Mouse (Mus musculus) heart, postnatal 14 days (tissue): Measurements from ENCODE around the gene Ttc7. TPM values are rescaled to one million over a fixed set of nuclear protein-coding genes. Genes with fewer than 3 reads are reported as not detected.

Experiments used
- DNase-seq, 2 experiments: peaks; one replicate each; pipeline ENCODE4 v3.0.0; 2021 to 2022
- intact Hi-C: fragments of 180-260 bp; cut with DNase I; formaldehyde crosslinking; loops from one replicate; pipeline ENCODE4 v1.15.1; 2025
- long read RNA-seq, 2 experiments: library from polyadenylated mRNA; stranded (forward); transcript quantifications; one replicate each; pipeline ENCODE4 v2.0.0; 2021
- total RNA-seq, 2 experiments: library from RNA; stranded (reverse); gene quantifications; 2 replicates each; pipeline ENCODE4 v1.2.3; 2021

Ttc7 gene
- 1 to 10 TPM; 6.7 to 8.2 TPM for total RNA-seq
- long read RNA-seq, experiment 1, partial matches to known transcripts, result 2 of 3 reads
- long read RNA-seq, experiment 1, other reads (novel, unspliced or antisense), result 1 of 3 reads
- long read RNA-seq, experiment 2, full-length matches to known transcripts, result 1 of 2 reads
- long read RNA-seq, experiment 2, partial matches to known transcripts, result 0 of 2 reads
- long read RNA-seq, experiment 2, other reads (novel, unspliced or antisense), result 1 of 2 reads

DNA sequence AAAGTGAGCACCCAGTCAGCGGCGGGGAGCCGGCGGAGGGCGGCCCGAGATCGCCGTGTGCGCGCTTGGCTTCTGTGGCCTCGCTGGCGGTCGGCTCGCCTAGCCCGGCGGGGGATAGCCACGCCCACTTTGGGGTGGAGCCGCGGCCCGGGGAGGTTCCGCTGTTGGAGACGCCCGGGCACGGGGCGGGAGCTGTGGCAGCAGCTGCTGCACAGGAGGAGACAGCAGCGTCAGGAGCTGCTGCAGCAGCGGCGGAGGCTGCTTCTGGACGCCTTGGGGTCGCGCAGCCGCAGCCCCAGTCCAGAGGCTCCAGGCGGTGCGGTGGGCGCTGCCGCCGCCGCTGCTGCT, at the start of gene Ttc7:
TSS of gene Ttc7 (plus strand) at position 181 of the 348 bp plus-strand sequence.
- intact Hi-C loops, result no loop called here
- DNase-seq, result peak; percentile 99 to 100

- no peak for DNase-seq
- intact Hi-C loops, result no loop called here
Observed at GRCm38 (mm10) chr17:87235019-87235418, 47.7 kb upstream of the Ttc7 start.

- peak in 1 of 2 experiments; percentile 38 for DNase-seq
Observed at GRCm38 (mm10) chr17:87236725-87237650, 45.7 kb upstream of the Ttc7 start.

GRCm38 (mm10) chr17:87237826-87238225, 44.9 kb upstream of the Ttc7 start:
- DNase-seq, result no peak
- intact Hi-C loops, result no loop called here

More at GRCm38 (mm10) chr17:87236725-87237650, 45.7 kb upstream of the Ttc7 start:
- intact Hi-C loops, result no loop called here

GRCm38 (mm10) chr17:87246103-87246502, 36.6 kb upstream of the Ttc7 start:
- no peak for DNase-seq
- intact Hi-C loops, result loop anchor here (2.0 to 10.0 kb wide), 2 partner anchors 137 to 761 kb away; no protein-coding TSS in a partner anchor

DNA sequence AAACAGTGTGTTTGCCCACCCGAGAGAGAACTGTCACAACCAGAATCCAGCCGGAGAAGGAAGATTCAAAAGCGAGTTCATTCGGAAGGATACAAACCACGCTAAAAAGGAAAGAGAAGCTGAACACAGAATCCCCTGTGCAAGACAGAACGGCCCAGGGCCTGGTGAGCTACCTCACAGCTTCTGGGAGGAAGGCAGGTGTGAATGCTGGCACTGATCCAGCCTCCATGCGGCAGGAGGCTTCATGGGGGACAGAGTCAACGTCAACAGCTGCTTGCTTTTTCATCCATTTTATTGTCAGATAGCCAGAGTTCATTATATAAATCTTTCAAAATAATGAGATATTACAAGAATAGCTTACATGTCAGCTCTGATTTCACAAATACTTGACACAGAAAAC, 28.3 kb upstream of the Ttc7 start:
- no peak for DNase-seq
- intact Hi-C loops, result no loop called here

GRCm38 (mm10) chr17:87255672-87256071, 27.0 kb upstream of the Ttc7 start:
- no peak for DNase-seq
- intact Hi-C loops, result no loop called here

DNA sequence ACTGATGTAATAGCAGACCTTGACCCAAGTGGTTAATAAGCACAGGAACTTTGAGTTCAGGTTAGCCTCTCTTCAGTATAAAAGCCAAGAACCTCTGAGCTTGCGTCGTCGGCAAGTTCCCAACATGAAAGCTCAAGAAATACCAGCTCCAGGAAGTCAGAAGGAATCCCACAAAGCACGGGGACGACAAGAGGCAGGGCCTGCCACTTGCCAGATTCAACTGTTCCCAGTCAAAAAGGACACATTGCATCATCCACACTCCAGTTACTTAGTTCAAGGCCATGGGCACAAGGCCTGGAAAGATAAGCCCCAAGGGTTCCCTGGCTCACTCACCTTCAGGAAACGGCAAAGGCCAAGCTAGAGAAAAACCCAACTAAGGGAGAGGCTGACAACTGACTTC, 19.3 kb upstream of the Ttc7 start:
- intact Hi-C loops, result no loop called here
- DNase-seq, result no peak

GRCm38 (mm10) chr17:87264054-87264830, 18.4 kb upstream of the Ttc7 start:
- intact Hi-C loops, result no loop called here
- no peak for DNase-seq

- DNase-seq, result no peak
- intact Hi-C loops, result loop anchor here (5.0 kb wide), 1 partner anchor 1118 kb away; the partner anchor contains the start of gene Srbd1
Observed at GRCm38 (mm10) chr17:87264927-87265791, 17.5 kb upstream of the Ttc7 start.

- intact Hi-C loops, result loop anchor here (5.0 kb wide), 1 partner anchor 1118 kb away; the partner anchor contains the start of gene Srbd1
Observed at GRCm38 (mm10) chr17:87265792-87266186, 16.9 kb upstream of the Ttc7 start, which contains the start of gene Mcfd2. Gene Mcfd2 (minus strand): TSS chr17:87265935.

DNA sequence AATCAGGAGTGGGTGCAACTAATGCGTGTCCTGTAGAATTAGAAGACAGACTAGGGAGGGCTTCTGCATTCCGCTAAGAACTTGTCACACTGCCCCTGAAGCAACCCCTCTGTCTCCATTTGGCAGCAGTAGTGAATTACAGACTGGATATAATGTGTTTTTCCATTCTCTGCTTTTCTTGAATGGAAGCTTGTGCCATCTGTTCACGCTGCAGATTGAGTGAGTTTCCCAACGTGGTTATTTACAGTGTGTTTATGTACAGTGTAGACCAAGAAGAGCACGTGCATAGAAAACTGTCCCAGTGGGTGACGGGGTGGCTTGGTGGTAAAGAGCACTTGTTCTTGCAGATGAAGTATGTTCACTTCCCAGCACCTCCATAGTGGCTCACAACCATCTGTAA, 13.2 kb upstream of the Ttc7 start:
- no peak for DNase-seq
- intact Hi-C loops, result loop anchor here (5.0 kb wide), 1 partner anchor 1122 kb away; the partner anchor contains the start of gene Srbd1

More at GRCm38 (mm10) chr17:87265792-87266186, 16.9 kb upstream of the Ttc7 start, which contains the start of gene Mcfd2:
- DNase-seq, result peak; percentile 97

DNA sequence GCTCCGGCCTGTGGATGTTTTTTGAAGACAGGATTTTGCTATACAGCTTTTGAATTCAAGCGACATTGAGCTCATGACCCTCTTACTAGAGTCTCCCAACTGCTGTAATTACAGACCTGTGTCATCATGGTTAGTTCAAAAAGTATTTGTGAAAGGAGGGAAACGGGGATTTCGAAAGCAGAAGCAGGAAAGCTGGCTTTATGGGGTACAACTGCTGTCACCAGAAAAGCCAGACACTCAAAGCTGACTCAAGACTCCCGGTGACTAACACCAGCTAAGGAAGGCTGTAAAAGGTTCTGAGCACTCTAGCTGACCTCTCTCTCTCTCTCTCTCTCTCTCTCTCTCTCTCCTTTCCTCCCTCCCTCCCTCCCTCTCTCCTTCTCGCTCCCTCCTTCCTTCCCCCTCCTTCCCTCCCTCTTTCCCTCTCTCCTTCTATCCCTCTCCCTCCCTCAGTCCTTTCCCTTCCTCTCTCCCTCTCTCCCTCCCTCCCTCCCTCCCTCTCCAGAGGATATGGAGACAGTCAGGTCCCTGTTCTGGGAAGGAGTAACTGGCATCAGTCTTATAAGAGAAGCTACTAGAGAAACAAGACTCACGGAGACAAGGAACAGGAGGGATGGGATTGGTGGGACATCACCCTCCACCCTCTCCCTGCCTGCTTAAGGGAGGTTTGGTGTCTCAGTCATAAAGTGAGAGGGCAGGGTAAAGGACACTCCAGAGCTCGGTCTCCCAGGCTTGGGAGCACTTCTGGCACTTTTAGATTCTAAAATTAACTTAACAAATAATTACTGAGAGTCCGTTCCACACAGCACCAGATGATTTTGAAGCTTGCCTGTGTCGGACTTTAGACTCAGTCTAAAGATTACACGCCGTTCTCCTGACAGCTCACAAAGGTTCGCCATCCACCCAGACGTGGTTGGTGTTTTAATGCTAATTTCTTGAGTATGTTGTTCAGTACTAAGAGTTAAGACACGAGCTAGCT, 7.0 kb upstream of the Ttc7 start:
- DNase-seq, result no peak

DNA sequence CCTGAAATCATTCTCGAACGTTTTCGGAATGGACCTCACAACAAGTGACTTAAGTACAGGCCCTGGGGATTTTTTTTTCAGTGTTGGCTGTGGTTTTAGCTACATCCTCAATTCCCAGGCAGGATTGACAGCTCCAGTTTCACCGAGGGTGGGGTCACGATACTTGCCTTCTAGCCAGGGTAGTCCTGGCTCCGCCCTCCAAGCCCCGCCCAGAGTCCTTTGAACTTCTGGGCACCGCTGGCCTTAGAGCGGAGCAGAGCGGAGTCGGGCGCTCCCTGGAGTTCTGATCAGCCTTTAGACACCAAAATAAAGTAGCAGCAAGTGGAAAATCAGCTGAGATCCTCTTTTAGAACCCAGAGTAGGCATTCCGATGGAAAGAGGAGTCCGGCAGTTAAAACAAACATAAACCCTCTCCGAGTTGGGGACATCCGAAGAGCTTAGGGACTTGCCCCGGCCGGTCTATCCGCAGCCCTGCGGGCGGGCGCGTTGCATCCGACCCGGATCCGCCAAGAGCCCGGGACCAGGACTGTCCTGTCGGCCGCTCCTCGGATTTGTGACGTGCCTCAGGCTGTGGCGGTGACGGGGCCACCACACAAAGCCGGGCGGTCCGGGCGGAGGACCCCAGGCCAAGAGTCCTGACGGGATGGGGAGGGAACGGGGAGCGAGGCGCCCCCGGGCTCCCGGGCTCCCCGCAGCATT, 530 bp upstream of the Ttc7 start:
- DNase-seq, result peak; percentile 91 to 94
- intact Hi-C loops, result no loop called here

More for the DNA sequence above, 7.0 kb upstream of the Ttc7 start:
- intact Hi-C loops, result no loop called here

GRCm38 (mm10) chr17:87283055-87283754, 519 bp downstream of the Ttc7 start:
- intact Hi-C loops, result no loop called here

GRCm38 (mm10) chr17:87283755-87284481, 1.2 kb downstream of the Ttc7 start:
- peak in 1 of 2 experiments; percentile 30 for DNase-seq
- intact Hi-C loops, result no loop called here

More at GRCm38 (mm10) chr17:87283055-87283754, 519 bp downstream of the Ttc7 start:
- peak in 1 of 2 experiments; percentile 54 for DNase-seq
